Mouse (Mus musculus) CD4-positive, CD25-positive, alpha-beta regulatory T cell, adult 2 months (primary cell): ENCODE results near the gene Gal3st2.
"Not testable (repeated sequence)": the region's sequence is repeated elsewhere in the genome, so short reads cannot be mapped to it uniquely, and the experiment has no call there.

ENCODE experiments used
- DNase-seq: peaks from one replicate; pipeline ENCODE4 v3.0.0-alpha.2; 2012; ENCODE audit warnings: low read depth, low spot score

The Gal3st2 gene

GRCm38 (mm10) chr1:93871594-93872105, 10.5 kb downstream of the Gal3st2 start:
- DNase-seq: not testable (repeated sequence)

- DNase-seq: not testable (repeated sequence)
Measured at GRCm38 (mm10) chr1:93874405-93874804, 13.3 kb downstream of the Gal3st2 start.

GRCm38 (mm10) chr1:93881778-93882177, 20.7 kb downstream of the Gal3st2 start:
- not testable (repeated sequence) for DNase-seq

GRCm38 (mm10) chr1:93890936-93891335, 29.8 kb downstream of the Gal3st2 start:
- peak; percentile 34 for DNase-seq

- not testable (repeated sequence) for DNase-seq
Measured at GRCm38 (mm10) chr1:93897395-93897794, 36.3 kb downstream of the Gal3st2 start.

GRCm38 (mm10) chr1:93901291-93901690, 40.2 kb downstream of the Gal3st2 start:
- not testable (repeated sequence) for DNase-seq

- not testable (repeated sequence) for DNase-seq
Measured at GRCm38 (mm10) chr1:93906690-93907089, 45.6 kb downstream of the Gal3st2 start.

GRCm38 (mm10) chr1:93908977-93909586, 48.0 kb downstream of the Gal3st2 start:
- DNase-seq: not testable (repeated sequence)

GRCm38 (mm10) chr1:93911877-93912276, 50.8 kb downstream of the Gal3st2 start:
- DNase-seq: not testable (repeated sequence)

- DNase-seq: not testable (repeated sequence)
Measured at GRCm38 (mm10) chr1:93917160-93917559, 56.1 kb downstream of the Gal3st2 start.

- not testable (repeated sequence) for DNase-seq
Measured at GRCm38 (mm10) chr1:93918011-93918410, 56.9 kb downstream of the Gal3st2 start, which contains the start of gene Gal3st2b. Gal3st2b (plus strand) TSS chr1:93918311.

GRCm38 (mm10) chr1:93918775-93919174, 57.7 kb downstream of the Gal3st2 start:
- DNase-seq: not testable (repeated sequence)

GRCm38 (mm10) chr1:93919321-93919720, 58.2 kb downstream of the Gal3st2 start:
- not testable (repeated sequence) for DNase-seq

GRCm38 (mm10) chr1:93922609-93923008, 61.5 kb downstream of the Gal3st2 start:
- DNase-seq: not testable (repeated sequence)

- DNase-seq: not testable (repeated sequence)
Measured at GRCm38 (mm10) chr1:93923098-93923497, 62.0 kb downstream of the Gal3st2 start.
